Mouse (Mus musculus) WW6 (cell line): ENCODE measurements around the gene Aldoart2.
A peak's percentile ranks its signal among the peaks of the same experiment; 100 is the strongest.
"Not testable (repeated sequence)": the region's sequence is repeated elsewhere in the genome, so short reads cannot be mapped to it uniquely, and the experiment has no call there.

ENCODE experiments used
- DNase-seq: peaks from one replicate; pipeline ENCODE4 v3.0.0-alpha.2; 2013; ENCODE audit warnings: low read depth, low spot score

Gene Aldoart2

DNA sequence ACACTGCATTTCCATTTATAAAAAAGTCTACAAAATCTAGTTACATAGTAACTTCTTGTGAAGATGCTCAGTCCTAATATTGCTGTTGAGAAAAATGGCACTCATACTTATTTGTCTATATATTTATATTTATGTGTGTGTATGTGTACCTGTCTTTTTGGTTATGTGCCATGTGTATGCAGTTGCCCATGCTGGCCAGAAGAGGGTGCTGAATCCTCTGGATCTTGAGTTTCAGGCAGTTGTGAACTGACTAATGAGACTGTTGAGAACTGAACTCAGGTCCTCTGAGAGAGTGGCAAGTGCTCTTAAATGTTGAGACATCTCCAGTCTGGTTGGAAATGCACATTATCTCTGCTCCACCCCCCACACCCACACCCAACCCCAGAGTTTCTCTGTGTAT, 8.1 kb downstream of the Aldoart2 start:
- no peak for DNase-seq

DNA sequence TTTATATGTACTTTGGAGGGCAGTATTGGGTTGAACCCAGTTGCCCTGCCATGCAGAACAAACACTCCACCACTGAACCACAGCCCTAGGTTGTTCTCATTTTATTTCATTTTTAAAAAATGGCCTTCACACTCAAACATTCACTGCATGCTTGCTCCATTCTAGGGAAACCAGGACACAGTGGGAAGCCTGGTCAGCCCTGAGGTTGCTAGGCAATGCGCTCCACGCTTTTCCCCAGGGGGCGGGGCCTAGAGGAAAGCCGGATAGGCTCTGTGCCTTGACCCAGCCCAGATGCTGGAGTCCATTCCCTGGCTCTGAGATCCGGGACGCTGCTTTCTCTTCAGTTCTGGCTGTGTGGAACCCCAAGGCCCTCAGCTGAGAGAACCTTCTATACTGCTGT, 8.8 kb downstream of the Aldoart2 start:
- DNase-seq = no peak

DNA sequence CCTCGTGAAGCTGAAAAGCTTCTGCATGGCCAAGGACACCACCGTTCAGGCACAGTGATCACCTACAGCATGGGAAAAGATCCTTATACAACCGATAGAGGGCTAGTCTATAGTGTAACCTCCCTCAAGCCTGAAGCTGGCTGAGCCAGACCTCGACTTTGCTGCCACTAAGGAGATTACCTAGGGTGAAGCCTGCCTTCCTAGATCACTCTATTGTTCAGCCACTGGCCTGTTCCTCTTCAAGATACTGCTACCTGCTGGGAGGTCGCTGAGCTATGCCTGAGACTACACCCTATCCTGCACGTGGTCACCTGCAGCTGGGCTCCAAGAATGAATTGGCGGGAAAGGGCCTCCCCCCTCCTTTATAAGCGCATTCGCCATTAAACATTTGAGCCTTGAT, 21.9 kb downstream of the Aldoart2 start:
- DNase-seq = not testable (repeated sequence)

DNA sequence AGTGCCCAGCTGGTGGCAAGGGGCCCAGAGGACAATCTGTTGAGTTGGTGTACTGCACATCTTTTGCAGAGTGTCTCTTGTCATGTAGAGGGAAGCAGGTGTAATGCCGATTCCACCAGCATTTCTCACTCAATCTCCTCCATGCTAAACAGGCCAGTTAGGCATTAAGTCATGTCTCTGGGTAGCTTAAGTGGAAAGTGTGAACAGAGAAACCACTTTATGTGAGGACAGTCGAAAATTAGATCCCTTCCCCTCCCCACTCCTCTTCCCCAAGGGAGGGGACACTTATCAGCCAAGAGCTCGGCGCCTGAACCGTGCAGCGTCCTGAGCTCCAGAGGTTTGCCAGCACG, 33.5 kb downstream of the Aldoart2 start:
- DNase-seq = no peak

DNA sequence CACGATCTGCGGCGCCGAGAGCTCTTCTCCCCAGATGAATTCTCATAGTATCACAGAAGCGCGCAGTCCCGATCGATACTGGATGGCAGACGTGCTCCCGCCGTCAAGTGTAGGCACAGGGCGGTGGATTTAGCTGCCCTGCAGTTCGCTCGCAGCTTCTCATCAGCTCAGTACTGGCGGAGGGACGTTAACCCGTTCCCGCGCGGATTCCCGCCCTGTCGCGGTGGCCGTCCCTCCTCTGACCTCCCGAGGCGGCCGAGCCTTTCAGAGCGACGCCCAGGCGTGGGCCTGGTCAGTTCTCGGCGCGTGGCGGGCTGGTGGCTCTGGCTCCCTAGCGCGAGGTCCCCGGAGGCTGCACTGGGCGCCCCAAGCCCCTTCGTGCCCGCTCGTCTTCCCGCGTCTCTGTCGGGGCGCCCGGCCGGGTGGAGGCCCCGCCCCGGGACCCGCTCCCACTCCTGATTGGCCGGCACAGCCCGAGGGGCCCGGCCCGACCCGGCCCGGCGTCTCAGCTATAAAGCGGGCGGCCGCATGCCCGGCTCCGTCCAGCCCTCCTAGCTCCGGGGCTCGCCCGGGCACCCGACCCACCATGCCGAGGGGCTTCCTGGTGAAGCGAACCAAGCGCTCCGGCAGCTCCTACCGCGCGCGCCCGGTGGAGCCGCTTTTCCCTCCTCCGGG, 34.0 kb downstream of the Aldoart2 start, which contains the start of gene Insm2:
TSS of gene Insm2 (plus strand) at position 541 of the 675 bp plus-strand sequence.
- DNase-seq = no peak

DNA sequence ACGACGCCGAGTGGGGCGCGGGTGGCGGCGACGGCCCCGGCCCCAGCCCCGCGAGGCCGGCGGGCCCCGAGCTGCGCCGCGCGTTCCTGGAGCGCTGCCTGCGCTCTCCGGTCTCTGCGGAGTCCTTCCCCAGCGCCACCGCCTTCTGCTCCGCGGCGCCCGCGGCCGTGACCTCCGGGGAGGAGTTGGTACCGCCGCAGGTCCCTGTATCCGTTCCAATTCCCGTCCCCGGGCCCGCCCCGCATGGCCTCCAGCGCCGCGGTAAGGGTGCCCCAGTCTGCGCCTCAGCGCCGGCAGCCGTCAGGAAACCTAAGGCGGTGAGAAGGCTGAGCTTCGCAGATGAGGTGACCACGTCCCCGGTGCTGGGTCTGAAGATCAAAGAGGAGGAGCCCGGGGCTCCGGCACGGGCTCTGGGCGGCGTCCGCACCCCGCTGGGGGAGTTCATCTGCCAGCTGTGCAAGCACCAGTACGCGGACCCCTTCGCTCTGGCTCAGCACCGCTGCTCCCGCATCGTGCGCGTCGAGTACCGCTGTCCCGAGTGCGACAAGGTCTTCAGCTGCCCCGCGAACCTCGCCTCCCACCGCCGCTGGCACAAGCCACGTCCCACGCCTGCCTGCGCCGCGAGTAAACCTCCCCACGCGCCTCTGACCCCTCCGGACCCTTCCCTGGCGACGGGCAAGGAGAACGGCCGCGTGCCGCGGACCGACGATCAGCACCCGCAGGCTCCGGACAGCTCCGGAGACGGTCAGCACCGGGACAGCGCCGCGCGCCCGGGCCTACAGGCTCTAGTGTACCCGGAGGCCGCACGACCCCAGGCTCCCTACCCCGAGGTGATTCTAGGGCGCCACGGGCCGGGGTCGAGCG, 34.8 kb downstream of the Aldoart2 start:
- DNase-seq = peak; percentile 63

DNA sequence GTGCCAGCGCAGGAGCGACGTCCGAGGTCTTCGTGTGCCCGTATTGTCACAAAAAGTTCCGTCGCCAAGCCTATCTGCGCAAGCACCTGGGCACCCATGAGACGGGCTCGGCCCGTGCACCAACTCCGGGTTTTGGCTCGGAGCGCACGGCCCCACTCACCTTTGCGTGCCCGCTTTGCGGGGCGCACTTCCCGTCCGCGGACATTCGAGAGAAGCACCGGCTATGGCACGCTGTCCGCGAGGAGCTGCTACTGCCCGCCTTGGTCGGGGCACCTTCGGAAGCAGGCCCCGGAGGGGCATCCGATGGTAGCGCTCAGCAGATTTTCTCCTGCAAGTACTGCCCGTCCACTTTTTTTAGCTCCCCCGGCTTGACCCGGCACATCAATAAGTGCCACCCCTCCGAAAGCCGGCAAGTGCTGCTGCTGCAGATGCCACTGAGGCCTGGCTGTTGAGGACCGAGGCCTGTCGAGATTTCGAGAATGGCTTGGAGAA, 35.5 kb downstream of the Aldoart2 start:
- peak; percentile 11 for DNase-seq

DNA sequence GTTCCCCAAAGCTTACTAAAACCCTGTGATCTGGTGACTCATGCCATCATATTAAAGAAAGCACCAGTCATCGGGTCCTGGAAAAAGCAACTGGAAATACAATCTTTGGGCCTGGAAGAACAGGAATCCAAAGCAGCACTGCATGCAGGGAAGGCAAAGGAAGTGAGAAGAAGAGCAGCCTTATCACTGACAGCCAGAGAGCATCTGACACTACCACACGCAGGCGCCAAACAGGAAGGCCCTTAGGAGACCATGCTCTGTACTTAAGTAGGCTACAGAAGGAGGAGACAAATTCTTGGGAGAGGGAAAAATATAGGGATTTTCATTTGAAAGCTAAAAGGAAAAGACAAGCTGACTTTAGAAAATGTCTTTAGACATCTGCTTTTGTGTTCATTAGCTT, 39.4 kb downstream of the Aldoart2 start:
- no peak for DNase-seq

DNA sequence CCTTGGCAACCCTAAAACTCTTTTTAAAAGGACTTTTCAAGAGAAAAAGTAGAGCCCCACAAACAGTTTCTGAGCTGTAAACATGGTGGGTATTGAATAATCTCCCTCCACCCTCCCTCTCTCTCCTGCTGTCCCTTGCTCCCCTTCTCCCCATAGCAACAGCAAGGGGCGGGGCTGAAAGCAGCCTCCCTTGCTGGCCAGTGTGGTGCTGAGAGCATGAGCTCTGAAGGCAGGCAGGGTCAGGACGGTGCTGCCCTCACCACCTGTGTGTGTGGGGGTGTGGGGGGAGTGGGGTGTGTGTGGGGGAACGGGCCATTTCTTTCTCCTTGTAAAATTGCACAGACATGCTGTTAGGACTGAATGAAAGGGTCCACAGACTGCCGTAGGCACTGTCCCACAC, 42.9 kb downstream of the Aldoart2 start:
- no peak for DNase-seq

DNA sequence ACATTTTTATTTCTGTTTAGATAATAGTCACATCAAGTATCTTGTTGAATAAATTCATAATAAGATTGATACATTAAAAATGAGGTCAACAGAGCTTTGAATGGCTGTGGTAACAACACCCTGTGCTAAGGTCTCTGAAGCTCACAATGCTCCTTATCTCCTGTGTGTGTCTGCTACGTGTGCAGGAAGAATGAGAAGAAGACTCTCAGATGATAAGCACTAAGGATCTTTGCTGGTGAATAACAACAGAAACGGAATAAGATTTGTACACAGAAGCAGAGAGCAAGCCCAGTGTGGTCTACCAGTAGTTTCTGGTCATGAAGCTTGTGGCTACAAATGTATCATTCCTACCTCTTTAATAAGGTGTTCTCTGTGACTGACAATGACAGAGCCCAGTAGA, 45.8 kb downstream of the Aldoart2 start:
- no peak for DNase-seq
